Mouse (Mus musculus) cerebellum, adult 2 months (tissue): ENCODE results near the gene Coq9.

Experiments used
- CTCF ChIP-seq: fragments of 200-500 bp; IDR thresholded peaks from 2 replicates; pipeline ENCODE4 v1.5.1; 2011; ENCODE audit warnings: low read depth, mild to moderate bottlenecking, control low read depth, low read length, moderate library complexity, borderline replicate concordance; ENCODE audit not compliant: insufficient read depth
- POLR2A ChIP-seq: fragments of 200-500 bp; IDR thresholded peaks from 2 replicates; pipeline ENCODE4 v1.6.1; 2011; ENCODE audit warnings: low read length, control low read depth, borderline replicate concordance; ENCODE audit not compliant: insufficient read depth

GRCm38 (mm10) chr8:94865292-94865691, 27.2 kb downstream of the Coq9 start:
- TF ChIP-seq CTCF (no peak), POLR2A (no peak)
